Mouse (Mus musculus) C2C12 (cell line): Measurements from ENCODE around the gene Braf.

Experiments
- CTCF ChIP-seq: IDR thresholded peaks from one replicate; pipeline ENCODE4 v1.5.1; 2011; ENCODE audit not compliant: control insufficient read depth, insufficient read depth, insufficient read length
- MYOD1 ChIP-seq: IDR thresholded peaks from one replicate; pipeline ENCODE4 v1.6.1; 2011; ENCODE audit warnings: low read depth; ENCODE audit not compliant: control insufficient read depth, insufficient read length

DNA sequence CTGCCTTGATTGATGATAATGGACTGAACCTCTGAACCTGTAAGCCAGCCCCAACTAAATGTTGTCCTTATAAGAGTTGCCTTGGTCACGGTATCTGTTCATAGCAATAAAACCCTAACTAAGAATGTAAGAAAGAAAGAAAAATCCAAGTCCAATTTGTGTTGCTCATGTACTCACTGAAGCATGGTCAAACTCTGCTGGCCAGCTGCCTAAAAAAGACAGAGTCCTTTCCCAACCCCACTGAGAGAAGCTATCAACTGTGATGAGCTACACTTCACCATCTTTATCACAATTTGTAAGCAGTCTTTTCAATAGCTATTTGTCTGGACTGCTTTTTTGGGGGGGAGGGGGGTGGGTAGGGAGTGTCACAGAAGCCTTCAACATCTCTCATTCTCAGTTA lies 47.0 kb downstream of the Braf start:
- TF ChIP-seq CTCF (no peak), MYOD1 (no peak)
